Mouse (Mus musculus) CD4-positive, CD25-positive, alpha-beta regulatory T cell, adult 4 months (primary cell): ENCODE results near the gene Smarca4. TPM values are rescaled to one million over a fixed set of nuclear protein-coding genes. Genes with fewer than 3 reads are reported as not detected.

Source experiments
- ATAC-seq: one replicate; pipeline ENCODE4 v1.8.0; 2017
- polyA plus RNA-seq, 2 experiments: library from polyadenylated mRNA; unstranded; fragments of 100-300 nt; shearing (Covaris generic); gene quantifications; one replicate each; pipeline ENCODE4 v1.2.1; 2017

Gene Smarca4
- polyA plus RNA-seq, 2 experiments from 2014 or later, result 22.7 to 24.1 TPM

- peak; percentile 79 for ATAC-seq
These were observed 14.1 kb upstream of the Smarca4 start for GRCm38 (mm10) chr9:21601722-21602399.

- no peak for ATAC-seq
These were observed 11.8 kb upstream of the Smarca4 start for GRCm38 (mm10) chr9:21604119-21604518.

GRCm38 (mm10) chr9:21605865-21606264 lies 10.1 kb upstream of the Smarca4 start:
- ATAC-seq, result no peak

GRCm38 (mm10) chr9:21606648-21607047 lies 9.3 kb upstream of the Smarca4 start:
- ATAC-seq, result no peak

- ATAC-seq, result peak; percentile 100
These were observed 6.1 kb upstream of the Smarca4 start for GRCm38 (mm10) chr9:21609861-21610260.

GRCm38 (mm10) chr9:21614864-21615616 lies 929 bp upstream of the Smarca4 start:
- ATAC-seq, result no peak

GRCm38 (mm10) chr9:21616232-21616781 lies 338 bp downstream of the Smarca4 start:
- ATAC-seq, result peak; percentile 36

- ATAC-seq, result no peak
These were observed 1.1 kb downstream of the Smarca4 start for GRCm38 (mm10) chr9:21617066-21617465.

GRCm38 (mm10) chr9:21620229-21620628 lies 4.3 kb downstream of the Smarca4 start:
- no peak for ATAC-seq

GRCm38 (mm10) chr9:21622676-21623075 lies 6.7 kb downstream of the Smarca4 start:
- no peak for ATAC-seq

- no peak for ATAC-seq
These were observed 9.7 kb downstream of the Smarca4 start for GRCm38 (mm10) chr9:21625342-21626339.

- ATAC-seq, result peak; percentile 54
These were observed 10.6 kb downstream of the Smarca4 start for GRCm38 (mm10) chr9:21626571-21626970.

GRCm38 (mm10) chr9:21627145-21627795 lies 11.3 kb downstream of the Smarca4 start:
- ATAC-seq, result no peak

- peak; percentile 71 for ATAC-seq
These were observed 14.7 kb downstream of the Smarca4 start for GRCm38 (mm10) chr9:21630673-21631072.

GRCm38 (mm10) chr9:21633106-21633505 lies 17.1 kb downstream of the Smarca4 start:
- ATAC-seq, result no peak

GRCm38 (mm10) chr9:21635639-21636038 lies 19.7 kb downstream of the Smarca4 start:
- no peak for ATAC-seq

- no peak for ATAC-seq
These were observed 23.1 kb downstream of the Smarca4 start for GRCm38 (mm10) chr9:21639031-21639430.

- no peak for ATAC-seq
These were observed 30.4 kb downstream of the Smarca4 start for GRCm38 (mm10) chr9:21646366-21646765.

- ATAC-seq, result no peak
These were observed 31.8 kb downstream of the Smarca4 start for GRCm38 (mm10) chr9:21647721-21648120.

GRCm38 (mm10) chr9:21652263-21652662 lies 36.3 kb downstream of the Smarca4 start:
- ATAC-seq, result no peak

GRCm38 (mm10) chr9:21653253-21653652 lies 37.3 kb downstream of the Smarca4 start:
- no peak for ATAC-seq

- ATAC-seq, result no peak
These were observed 46.1 kb downstream of the Smarca4 start for GRCm38 (mm10) chr9:21662034-21662433.
